10 mouse cellular contexts compared by ENCODE assay signal in the genomic region with DNA sequence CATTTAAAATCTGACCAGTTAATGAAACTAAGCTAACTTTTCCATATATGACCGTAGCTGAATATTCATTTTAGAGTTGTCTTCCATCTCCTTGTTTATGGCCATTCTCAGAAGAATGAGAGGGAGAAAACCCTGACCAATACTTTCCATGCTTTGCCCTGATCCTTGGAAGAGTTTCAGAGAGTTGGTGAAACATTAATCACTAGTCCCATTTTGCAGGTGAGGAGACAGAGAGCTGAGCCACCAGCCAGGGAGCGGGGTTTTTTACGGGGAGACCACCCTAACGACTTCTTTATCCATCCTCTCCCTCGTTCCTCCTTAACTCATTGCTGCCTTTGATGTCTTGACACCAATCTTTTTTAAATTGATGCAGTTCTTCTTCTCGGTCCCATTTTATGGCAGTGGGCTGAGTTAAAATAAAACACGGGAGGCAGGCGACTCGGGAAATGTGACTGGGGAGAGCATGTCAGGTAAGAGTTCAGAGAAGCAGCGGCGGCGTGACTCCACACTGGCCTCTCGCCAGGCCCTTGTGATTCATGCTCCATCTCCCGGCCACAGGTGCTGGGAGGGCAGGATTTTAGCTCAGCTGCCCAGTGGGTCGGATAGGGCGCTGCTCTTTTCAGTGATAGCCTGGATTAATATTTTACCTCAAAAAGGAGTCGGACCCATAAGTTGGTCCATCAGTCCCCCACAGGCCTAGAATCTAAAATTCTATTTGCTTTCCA.
A peak's percentile ranks its signal among the peaks of the same experiment; 100 is the strongest.
DNase-seq lines count a peak whose midpoint lies in the region; ATAC-seq and TF ChIP-seq lines count a peak whose summit lies in the region.
"Had no signal": no experiment of that assay in that cellular context is flagged by ENCODE, and none has a peak within 500 bp of the region (broad histone marks: within the 10 kb centered on the region; RNA-seq: fewer than 3 reads in every experiment).

No protein-coding gene starts in this region.

- ATAC-seq in neural tube, embryonic 15.5 days (ENCODE audit: low FRiP score), result no peak
- no peak for ATAC-seq in liver, embryonic 13.5 days (ENCODE audit: low read depth)

- H3K4me2 ChIP-seq in neural tube, embryonic 15.5 days, result no peak overlapping the region
- no peak overlapping the region for H3K4me2 ChIP-seq in liver, embryonic 13.5 days
- H3K4me2 ChIP-seq: heart, embryonic 15.5 days had no signal

- no peak overlapping the region for H3K9ac ChIP-seq in neural tube, embryonic 15.5 days (replicated peaks)
- no peak overlapping the region for H3K9ac ChIP-seq in liver, embryonic 13.5 days
- H3K9ac ChIP-seq: heart, embryonic 15.5 days had no signal

- peaks cover 5% of the 10 kb centered on the region for H3K4me1 ChIP-seq in neural tube, embryonic 15.5 days
- peaks cover 14% of the 10 kb centered on the region for H3K4me1 ChIP-seq in kidney, adult 2 months (ENCODE audit: control insufficient read depth, insufficient read depth, low read length)
- H3K4me1 ChIP-seq in liver, embryonic 13.5 days (replicated peaks), result peaks cover 56% of the 10 kb centered on the region
- H3K4me1 ChIP-seq: heart, embryonic 15.5 days had no signal

- no peaks in the 10 kb centered on the region for H3K27me3 ChIP-seq in neural tube, embryonic 15.5 days (replicated peaks)
- no peaks in the 10 kb centered on the region for H3K27me3 ChIP-seq in kidney, adult 2 months (replicated peaks; ENCODE audit: control insufficient read depth, insufficient read depth, low read length)
- no peaks in the 10 kb centered on the region for H3K27me3 ChIP-seq in liver, embryonic 13.5 days
- H3K27me3 ChIP-seq: heart, embryonic 15.5 days; megakaryocyte, embryonic 14.5 days had no signal

- no peak overlapping the region for H3K4me3 ChIP-seq in neural tube, embryonic 15.5 days (replicated peaks)
- no peak overlapping the region for H3K4me3 ChIP-seq in kidney, adult 2 months (ENCODE audit: insufficient read depth, low read depth, low read length)
- no peak overlapping the region for H3K4me3 ChIP-seq in liver, embryonic 13.5 days (replicated peaks)
- H3K4me3 ChIP-seq: heart, embryonic 15.5 days had no signal

- no peak overlapping the region for H3K27ac ChIP-seq in neural tube, embryonic 15.5 days (replicated peaks)
- peak overlapping the region; percentile 97 for H3K27ac ChIP-seq in kidney, adult 2 months (ENCODE audit: insufficient read depth, low read depth, low read length)
- H3K27ac ChIP-seq in liver, embryonic 13.5 days, result peak overlapping the region; percentile 93
- H3K27ac ChIP-seq: heart, embryonic 15.5 days had no signal

- no peak for TF ChIP-seq POLR2A in kidney, adult 2 months (IDR thresholded peaks at IDR 0.05; ENCODE audit: low read depth, low read length)

- DNase-seq in neural tube, embryonic 10.5 days (ENCODE audit: extremely low spot score, low spot score), result peak; percentile 20
- DNase-seq in kidney, adult 2 months, result peak; percentile 97
- no peak for DNase-seq in liver, embryonic 13.5 days
- DNase-seq in yolk sac, embryonic 10.5 days (ENCODE audit: low spot score), result peak; percentile 48
- DNase-seq in thymus, adult 18-20 months, result no peak
- DNase-seq in layer of hippocampus, adult 9-10 months (ENCODE audit: low spot score), result no peak
- DNase-seq: layer of hippocampus, postnatal 36 days had no signal

- WGBS in neural tube, embryonic 15.5 days, result 52% methylated on average over 17 of the region's 17 CpGs
- 26% methylated on average over 17 of the region's 17 CpGs for WGBS in kidney, adult 2 months
- WGBS in liver, embryonic 13.5 days (ENCODE audit: insufficient replicate concordance), result 79% methylated on average over 17 of the region's 17 CpGs

- TF ChIP-seq CTCF in kidney, adult 2 months (conservative IDR thresholded peaks at IDR 0.05; ENCODE audit: insufficient read depth, insufficient read length, low read depth, low read length), result 0 out of 2 replicates have a peak, but pooled peaks have one; percentile 6

- H3K9me3 ChIP-seq in neural tube, embryonic 15.5 days (replicated peaks), result no peaks in the 10 kb centered on the region
- H3K9me3 ChIP-seq in liver, embryonic 13.5 days (replicated peaks), result no peaks in the 10 kb centered on the region
- H3K9me3 ChIP-seq: heart, embryonic 15.5 days had no signal

- no peaks in the 10 kb centered on the region for H3K36me3 ChIP-seq in neural tube, embryonic 15.5 days
- no peaks in the 10 kb centered on the region for H3K36me3 ChIP-seq in kidney, adult 2 months (ENCODE audit: control insufficient read depth, insufficient read depth, low read length)
- H3K36me3 ChIP-seq in liver, embryonic 13.5 days, result no peaks in the 10 kb centered on the region
- H3K36me3 ChIP-seq: heart, embryonic 15.5 days had no signal

Comparison
In these comparisons a context has a peak if more than half of its experiments do, and no peak if none do; other contexts are left out.
1. DNase-seq: peak in neural tube, embryonic 10.5 days (single experiment), kidney, adult 2 months (single experiment) and yolk sac, embryonic 10.5 days (single experiment); none in liver, embryonic 13.5 days (single experiment), thymus, adult 18-20 months (0 of 2) and layer of hippocampus, adult 9-10 months (single experiment).